Mouse (Mus musculus): Measurements from ENCODE around the gene Dennd2a. TPM values are rescaled to one million over a fixed set of nuclear protein-coding genes. Genes with fewer than 3 reads are reported as not detected.

Gene Dennd2a
- polyA plus RNA-seq, 1 experiment: 8.4 TPM

DNA sequence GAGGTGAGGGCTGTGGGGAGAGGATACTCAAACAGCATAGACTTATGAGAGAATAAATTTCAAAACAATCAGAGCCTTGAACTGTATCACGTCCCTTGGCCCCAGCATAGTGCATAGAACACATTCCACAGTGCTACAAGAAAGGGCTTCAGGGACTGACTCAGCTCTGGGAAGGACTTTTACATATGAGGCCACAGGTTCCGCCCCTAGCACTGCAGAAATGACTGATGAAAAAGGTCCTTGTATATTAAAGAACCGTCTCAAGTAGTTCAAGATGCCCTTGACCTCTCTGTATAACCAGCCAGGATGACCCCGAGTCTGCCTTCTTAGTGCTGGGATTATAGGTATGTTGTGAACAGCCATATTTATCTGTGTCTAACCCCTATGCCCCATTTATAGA, 85.4 kb downstream of the Dennd2a start:
- Histone ChIP-seq H3K27me3 (ENCODE audit: control insufficient read depth, insufficient read depth, insufficient read length) (no peaks in the 10 kb centered on the region), H3ac (ENCODE audit: control insufficient read depth, insufficient read length) (no peak overlapping the region), H3K4me2 (ENCODE audit: low read depth) (no peak overlapping the region), H3K4me3 (no peak overlapping the region), H3K36me3 (ENCODE audit: control insufficient read depth, insufficient read depth) (no peaks in the 10 kb centered on the region), H3K79me2 (ENCODE audit: control insufficient read depth, insufficient read depth) (no peaks in the 10 kb centered on the region)
- no peak for TF ChIP-seq E2F4 (IDR thresholded peaks at IDR 0.05; ENCODE audit: insufficient read depth)
- no peak for TF ChIP-seq REST (IDR thresholded peaks at IDR 0.05; ENCODE audit: insufficient read depth, insufficient read length)
- no peak for TF ChIP-seq CEBPB (IDR thresholded peaks at IDR 0.05; ENCODE audit: insufficient read depth, poor library complexity, severe bottlenecking)
- TF ChIP-seq MAX (IDR thresholded peaks at IDR 0.05; ENCODE audit: low read depth): no peak
- TF ChIP-seq TCF3 (IDR thresholded peaks at IDR 0.05; ENCODE audit: insufficient read length, low read depth): no peak
- no peak for TF ChIP-seq TCF12 (IDR thresholded peaks at IDR 0.05; ENCODE audit: insufficient read depth, poor library complexity, severe bottlenecking)
- TF ChIP-seq POLR2A (IDR thresholded peaks at IDR 0.05; ENCODE audit: insufficient read length, low read depth): no peak
- no peak for TF ChIP-seq POLR2AphosphoS2 (IDR thresholded peaks at IDR 0.05; ENCODE audit: insufficient read length, low read depth)
- no peak for TF ChIP-seq SRF (IDR thresholded peaks at IDR 0.05; ENCODE audit: control insufficient read depth, insufficient read length, low read depth)
- no peak for TF ChIP-seq MYOG (IDR thresholded peaks at IDR 0.05; ENCODE audit: control insufficient read depth in 1 of 3, insufficient read depth in 1 of 3, insufficient read length in 2 of 3, low read depth in 2 of 3)
- no peak for TF ChIP-seq USF1 (IDR thresholded peaks at IDR 0.05; ENCODE audit: low read depth)
- TF ChIP-seq MYOD1 (IDR thresholded peaks at IDR 0.05; ENCODE audit: control insufficient read depth in 1 of 3, insufficient read length in 2 of 3, low read depth in 2 of 3): no peak

DNA sequence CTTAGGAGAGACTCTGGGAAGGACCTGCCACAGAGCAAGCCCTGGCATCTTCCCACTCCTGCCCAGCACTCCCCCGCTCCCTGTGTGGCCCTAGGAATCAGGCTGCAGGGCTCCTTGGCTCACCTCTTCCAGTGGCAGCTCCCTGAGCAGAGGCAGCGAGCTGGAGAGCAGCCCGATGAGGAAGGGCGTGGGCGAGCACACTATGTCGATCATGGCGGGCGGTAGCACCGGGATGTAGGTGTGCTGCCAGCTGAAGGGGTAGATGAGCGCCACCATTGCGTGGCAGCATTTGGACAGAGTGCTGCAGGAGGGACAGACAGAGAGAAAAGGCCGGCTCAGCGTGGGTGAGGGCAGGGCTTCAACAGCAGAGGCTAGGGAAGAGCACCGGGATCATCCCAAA, 87.6 kb downstream of the Dennd2a start:
- Histone ChIP-seq H3K4me2 (ENCODE audit: low read depth) (no peak overlapping the region), H3K36me3 (ENCODE audit: control insufficient read depth, insufficient read depth) (no peaks in the 10 kb centered on the region), H3K79me2 (ENCODE audit: control insufficient read depth, insufficient read depth) (no peaks in the 10 kb centered on the region), H3K27me3 (ENCODE audit: control insufficient read depth, insufficient read depth, insufficient read length) (no peaks in the 10 kb centered on the region), H3ac (ENCODE audit: control insufficient read depth, insufficient read length) (no peak overlapping the region), H3K4me3 (no peak overlapping the region)
- TF ChIP-seq MYOD1 (IDR thresholded peaks at IDR 0.05; ENCODE audit: control insufficient read depth in 1 of 3, insufficient read length in 2 of 3, low read depth in 2 of 3): no peak
- no peak for TF ChIP-seq E2F4 (IDR thresholded peaks at IDR 0.05; ENCODE audit: insufficient read depth)
- TF ChIP-seq USF1 (IDR thresholded peaks at IDR 0.05; ENCODE audit: low read depth): no peak
- no peak for TF ChIP-seq POLR2A (IDR thresholded peaks at IDR 0.05; ENCODE audit: insufficient read length, low read depth)
- TF ChIP-seq TCF3 (IDR thresholded peaks at IDR 0.05; ENCODE audit: insufficient read length, low read depth): no peak
- TF ChIP-seq MAX (IDR thresholded peaks at IDR 0.05; ENCODE audit: low read depth): no peak
- no peak for TF ChIP-seq CEBPB (IDR thresholded peaks at IDR 0.05; ENCODE audit: insufficient read depth, poor library complexity, severe bottlenecking)
- TF ChIP-seq TCF12 (IDR thresholded peaks at IDR 0.05; ENCODE audit: insufficient read depth, poor library complexity, severe bottlenecking): no peak
- TF ChIP-seq REST (IDR thresholded peaks at IDR 0.05; ENCODE audit: insufficient read depth, insufficient read length): no peak
- TF ChIP-seq MYOG (IDR thresholded peaks at IDR 0.05; ENCODE audit: control insufficient read depth in 1 of 3, insufficient read depth in 1 of 3, insufficient read length in 2 of 3, low read depth in 2 of 3): no peak
- no peak for TF ChIP-seq SRF (IDR thresholded peaks at IDR 0.05; ENCODE audit: control insufficient read depth, insufficient read length, low read depth)
- TF ChIP-seq POLR2AphosphoS2 (IDR thresholded peaks at IDR 0.05; ENCODE audit: insufficient read length, low read depth): no peak

DNA sequence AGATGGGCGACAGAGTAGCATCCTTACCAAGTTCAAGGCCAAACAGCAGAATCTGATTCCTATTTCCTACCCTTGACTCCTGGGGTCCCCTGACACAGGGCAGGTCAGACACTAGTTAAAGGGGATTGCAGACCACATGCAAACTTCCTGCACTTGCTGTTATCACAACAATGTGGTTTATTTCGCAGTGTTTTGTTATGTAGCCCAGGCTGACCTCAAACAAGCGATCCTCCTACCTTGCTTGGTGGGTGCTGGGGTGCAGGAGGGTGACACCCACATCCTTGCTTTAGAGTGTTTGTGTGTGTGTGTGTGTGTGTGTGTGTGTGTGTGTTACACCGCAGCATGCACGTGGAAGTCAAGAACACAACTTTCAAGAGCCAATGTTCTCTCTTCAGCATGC, 88.2 kb downstream of the Dennd2a start:
- no peak for TF ChIP-seq E2F4 (IDR thresholded peaks at IDR 0.05; ENCODE audit: insufficient read depth)
- TF ChIP-seq POLR2AphosphoS2 (IDR thresholded peaks at IDR 0.05; ENCODE audit: insufficient read length, low read depth): no peak
- no peak for TF ChIP-seq MYOD1 (IDR thresholded peaks at IDR 0.05; ENCODE audit: control insufficient read depth in 1 of 3, insufficient read length in 2 of 3, low read depth in 2 of 3)
- TF ChIP-seq TCF3 (IDR thresholded peaks at IDR 0.05; ENCODE audit: insufficient read length, low read depth): no peak
- no peak for TF ChIP-seq REST (IDR thresholded peaks at IDR 0.05; ENCODE audit: insufficient read depth, insufficient read length)
- no peak for TF ChIP-seq MYOG (IDR thresholded peaks at IDR 0.05; ENCODE audit: control insufficient read depth in 1 of 3, insufficient read depth in 1 of 3, insufficient read length in 2 of 3, low read depth in 2 of 3)
- Histone ChIP-seq H3K36me3 (ENCODE audit: control insufficient read depth, insufficient read depth) (no peaks in the 10 kb centered on the region), H3K79me2 (ENCODE audit: control insufficient read depth, insufficient read depth) (no peaks in the 10 kb centered on the region), H3K4me3 (no peak overlapping the region), H3ac (ENCODE audit: control insufficient read depth, insufficient read length) (no peak overlapping the region), H3K27me3 (ENCODE audit: control insufficient read depth, insufficient read depth, insufficient read length) (no peaks in the 10 kb centered on the region), H3K4me2 (ENCODE audit: low read depth) (no peak overlapping the region)

DNA sequence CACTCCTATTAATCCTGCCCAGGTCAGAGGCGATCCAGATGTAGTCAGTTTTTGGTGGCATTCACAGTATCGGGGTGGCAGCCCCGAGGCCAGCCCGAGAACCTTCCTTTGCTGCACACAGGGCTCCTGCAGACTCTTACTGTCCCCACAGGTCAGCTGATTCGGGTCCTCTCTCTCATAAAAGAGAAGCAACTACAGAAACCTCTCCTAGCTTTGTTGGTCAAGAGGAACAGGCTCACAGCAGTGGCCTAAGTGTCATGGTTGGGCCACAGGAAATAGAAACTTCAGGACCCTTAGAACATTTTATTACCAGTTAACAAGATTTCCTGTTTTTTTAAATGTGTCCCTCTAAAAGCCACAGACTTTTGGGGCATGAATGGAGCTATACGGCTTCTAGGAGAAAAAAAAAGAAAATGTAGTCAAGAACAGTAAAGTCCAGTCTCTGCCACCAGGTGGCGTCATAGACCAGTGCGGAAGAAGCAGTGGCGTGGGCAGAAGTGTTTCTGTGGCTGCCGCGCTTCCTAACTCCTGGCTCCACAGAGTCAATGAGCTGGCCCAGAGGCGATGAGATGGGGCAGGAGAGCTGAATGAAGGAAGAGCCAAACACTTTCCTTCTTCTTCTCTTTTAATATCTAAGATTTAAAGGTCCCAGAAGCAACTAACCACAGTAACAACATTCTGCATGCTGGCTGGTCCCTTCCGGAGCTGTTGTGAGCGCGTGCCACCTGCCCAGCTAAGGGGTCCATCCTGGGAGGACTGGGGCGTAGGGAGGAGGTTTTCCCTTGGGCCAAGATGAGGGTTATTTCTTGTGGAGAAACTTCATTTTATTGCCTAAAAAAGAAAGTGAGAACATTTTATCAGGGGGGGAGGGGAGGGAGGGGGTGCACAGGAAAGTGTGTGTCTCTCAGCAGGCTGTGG, 94.8 kb downstream of the Dennd2a start:
- Histone ChIP-seq H3K4me2 (ENCODE audit: low read depth) (peak overlapping the region; percentile 5), H3K36me3 (ENCODE audit: control insufficient read depth, insufficient read depth) (no peaks in the 10 kb centered on the region), H3K4me3 (no peak overlapping the region), H3K79me2 (ENCODE audit: control insufficient read depth, insufficient read depth) (no peaks in the 10 kb centered on the region), H3K27me3 (ENCODE audit: control insufficient read depth, insufficient read depth, insufficient read length) (no peaks in the 10 kb centered on the region), H3ac (ENCODE audit: control insufficient read depth, insufficient read length) (no peak overlapping the region)
- TF ChIP-seq E2F4 (IDR thresholded peaks at IDR 0.05; ENCODE audit: insufficient read depth) (no peak), USF1 (IDR thresholded peaks at IDR 0.05; ENCODE audit: low read depth) (no peak), REST (IDR thresholded peaks at IDR 0.05; ENCODE audit: insufficient read depth, insufficient read length) (no peak), MYOG (IDR thresholded peaks at IDR 0.05; ENCODE audit: control insufficient read depth in 1 of 3, insufficient read depth in 1 of 3, insufficient read length in 2 of 3, low read depth in 2 of 3) (no peak), MYOD1 (IDR thresholded peaks at IDR 0.05; ENCODE audit: control insufficient read depth in 1 of 3, insufficient read length in 2 of 3, low read depth in 2 of 3) (no peak), TCF3 (IDR thresholded peaks at IDR 0.05; ENCODE audit: insufficient read length, low read depth) (no peak), POLR2AphosphoS2 (IDR thresholded peaks at IDR 0.05; ENCODE audit: insufficient read length, low read depth) (no peak), TCF12 (IDR thresholded peaks at IDR 0.05; ENCODE audit: insufficient read depth, poor library complexity, severe bottlenecking) (no peak)
